In genomic region chr4:48044491-48045211, GRCm38 (mm10) we compare ENCODE assay signal across 8 mouse cellular contexts. TPM values are rescaled to one million over a fixed set of nuclear protein-coding genes. Genes with fewer than 3 reads are reported as not detected.
DNase-seq lines count a peak whose midpoint lies in the region; ATAC-seq lines count a peak whose summit lies in the region.

TSS of gene Nr4a3 (plus strand) at chr4:48045153.

- H3K36me3 ChIP-seq in forebrain, embryonic 10.5 days (replicated peaks), result no peaks in the 10 kb centered on the region
- H3K36me3 ChIP-seq in heart, embryonic 15.5 days, result no peaks in the 10 kb centered on the region
- no peaks in the 10 kb centered on the region for H3K36me3 ChIP-seq in liver, embryonic 13.5 days
- no peaks in the 10 kb centered on the region for H3K36me3 ChIP-seq in stomach, embryonic 14.5 days (ENCODE audit: control insufficient read depth, insufficient read depth, low read length)

- peak within 1 kb of the TSS; percentile 86 for H3K27ac ChIP-seq in forebrain, embryonic 10.5 days
- H3K27ac ChIP-seq in heart, embryonic 15.5 days, result peak within 1 kb of the TSS; percentile 98
- peak within 1 kb of the TSS; percentile 19; the same call in 1 of the 2 replicates for H3K27ac ChIP-seq in liver, embryonic 13.5 days
- peak within 1 kb of the TSS; percentile 40 for H3K27ac ChIP-seq in stomach, embryonic 14.5 days (ENCODE audit: low read length)

- peak within 1 kb of the TSS; percentile 78 for H3K4me3 ChIP-seq in forebrain, embryonic 10.5 days
- H3K4me3 ChIP-seq in heart, embryonic 15.5 days, result peak within 1 kb of the TSS; percentile 72
- peak within 1 kb of the TSS; percentile 65 for H3K4me3 ChIP-seq in liver, embryonic 13.5 days (replicated peaks)
- peak within 1 kb of the TSS; percentile 65 for H3K4me3 ChIP-seq in stomach, embryonic 14.5 days (ENCODE audit: low read depth, low read length)

- ATAC-seq in heart, embryonic 15.5 days (replicated peaks; ENCODE audit: insufficient number of reproducible peaks, insufficient read depth, low FRiP score, low read depth), result peak; percentile 66
- ATAC-seq in liver, embryonic 13.5 days (ENCODE audit: low read depth), result peak; percentile 76
- peak; percentile 81 for ATAC-seq in stomach, embryonic 14.5 days (ENCODE audit: insufficient number of reproducible peaks, insufficient read depth, low FRiP score, low read depth)

- H3K9me3 ChIP-seq in forebrain, embryonic 10.5 days, result no peaks in the 10 kb centered on the region
- H3K9me3 ChIP-seq in heart, embryonic 15.5 days (replicated peaks), result no peaks in the 10 kb centered on the region
- H3K9me3 ChIP-seq in liver, embryonic 13.5 days (replicated peaks), result no peaks in the 10 kb centered on the region
- H3K9me3 ChIP-seq in stomach, embryonic 14.5 days (ENCODE audit: control insufficient read depth, low read depth, low read length), result no peaks in the 10 kb centered on the region

- peak; percentile 79 to 84 for DNase-seq in CD8-positive naive resting alpha-beta T cell, adult 2 months (ENCODE audit: low read depth in 2 of 2, low spot score in 2 of 2)
- peak; percentile 70 for DNase-seq in c-Kit-positive CD71-negative TER-119-negative erythroid progenitor cells, embryonic 14.5 days (ENCODE audit: low read depth)
- DNase-seq in forebrain, embryonic 10.5 days (ENCODE audit: extremely low spot score, low spot score), result peak; percentile 87
- DNase-seq in kidney, postnatal 25 days, result peak; percentile 90 to 96
- peak; percentile 65 for DNase-seq in liver, embryonic 13.5 days
- DNase-seq in natural killer cell, adult 2 months (ENCODE audit: low spot score in 2 of 2), result peak; percentile 88

- H3K4me1 ChIP-seq in forebrain, embryonic 10.5 days, result peaks cover 69% of the 10 kb centered on the region
- H3K4me1 ChIP-seq in heart, embryonic 15.5 days (replicated peaks), result peaks cover 50% of the 10 kb centered on the region
- H3K4me1 ChIP-seq in liver, embryonic 13.5 days (replicated peaks), result peaks cover 53% of the 10 kb centered on the region
- peaks cover 23% of the 10 kb centered on the region for H3K4me1 ChIP-seq in stomach, embryonic 14.5 days (ENCODE audit: control insufficient read depth, insufficient read depth, low read length)

- H3K27me3 ChIP-seq in forebrain, embryonic 10.5 days (ENCODE audit: poor library complexity, severe bottlenecking), result peaks cover 45% of the 10 kb centered on the region
- H3K27me3 ChIP-seq in heart, embryonic 15.5 days, result peaks cover 27% of the 10 kb centered on the region
- H3K27me3 ChIP-seq in liver, embryonic 13.5 days, result peaks cover 65% of the 10 kb centered on the region
- H3K27me3 ChIP-seq in stomach, embryonic 14.5 days (ENCODE audit: control insufficient read depth, insufficient read depth, low read length), result peaks cover 19% of the 10 kb centered on the region

- peak within 1 kb of the TSS; percentile 99 for H3K4me2 ChIP-seq in heart, embryonic 15.5 days
- peak within 1 kb of the TSS; percentile 96 for H3K4me2 ChIP-seq in liver, embryonic 13.5 days
- peak within 1 kb of the TSS; percentile 83 for H3K4me2 ChIP-seq in stomach, embryonic 14.5 days (replicated peaks; ENCODE audit: low read depth, low read length)

- 0% methylated on average over 48 of the region's 54 CpGs for WGBS in forebrain, embryonic 10.5 days
- under 1% methylated on average over 45 of the region's 54 CpGs for WGBS in heart, embryonic 15.5 days
- 0% methylated on average over 49 of the region's 54 CpGs for WGBS in liver, embryonic 13.5 days (ENCODE audit: insufficient replicate concordance)
- WGBS in stomach, embryonic 14.5 days, result under 1% methylated on average over 50 of the region's 54 CpGs

- peak within 1 kb of the TSS; percentile 83 for H3K9ac ChIP-seq in heart, embryonic 15.5 days
- peak within 1 kb of the TSS; percentile 79 for H3K9ac ChIP-seq in liver, embryonic 13.5 days
- peak within 1 kb of the TSS; percentile 23; the same call in 1 of the 2 replicates for H3K9ac ChIP-seq in stomach, embryonic 14.5 days (replicated peaks; ENCODE audit: low read depth, low read length)

RNA-seq across cellular contexts. Expression of gene Nr4a3, which starts in this region (rescaled TPM):
- 0.26 and 0.30 TPM in 2 replicates for polyA plus RNA-seq in forebrain, embryonic 10.5 days (2016; fragmentation: Nextera tagmentation; extraction: Ambion mirVana)
- polyA plus RNA-seq in heart, embryonic 15.5 days (2015; fragmentation: Nextera tagmentation; extraction: Ambion mirVana), result 0.11 and 0.20 TPM in 2 replicates
- not detected in 2 replicates for polyA plus RNA-seq in liver, embryonic 13.5 days (2015; fragmentation: Nextera tagmentation; extraction: Ambion mirVana)
- polyA plus RNA-seq in stomach, embryonic 14.5 days (2014; fragmentation: Nextera tagmentation; extraction: Ambion mirVana), result 0.10 and 0.20 TPM in 2 replicates

Comparison
In these comparisons a context has a peak if more than half of its experiments do, and no peak if none do; other contexts are left out.
1. Peak in every context shown above with its lines: DNase-seq, ATAC-seq, H3K4me3 ChIP-seq and H3K27ac ChIP-seq.
2. Peak in DNase-seq, H3K4me3 ChIP-seq and H3K27ac ChIP-seq in forebrain, embryonic 10.5 days; RNA of the gene not detected or under 1 TPM.
3. Peak in ATAC-seq, H3K4me3 ChIP-seq, H3K27ac ChIP-seq, H3K9ac ChIP-seq and H3K4me2 ChIP-seq in heart, embryonic 15.5 days; RNA of the gene not detected or under 1 TPM.
4. Peak in DNase-seq, ATAC-seq, H3K4me3 ChIP-seq, H3K27ac ChIP-seq, H3K9ac ChIP-seq and H3K4me2 ChIP-seq in liver, embryonic 13.5 days; RNA of the gene not detected or under 1 TPM.
5. Peak in ATAC-seq, H3K4me3 ChIP-seq, H3K27ac ChIP-seq, H3K9ac ChIP-seq and H3K4me2 ChIP-seq in stomach, embryonic 14.5 days; RNA of the gene not detected or under 1 TPM.
6. H3K27ac ChIP-seq: peak in every context shown above with its lines; median percentile 98 in heart, embryonic 15.5 days; 86 in forebrain, embryonic 10.5 days; 40 in stomach, embryonic 14.5 days; 19 in liver, embryonic 13.5 days.
7. H3K9ac ChIP-seq: peak in every context shown above with its lines; median percentile 83 in heart, embryonic 15.5 days; 79 in liver, embryonic 13.5 days; 23 in stomach, embryonic 14.5 days.